Mouse (Mus musculus): Measurements from ENCODE around the gene Pkdcc.

DNA sequence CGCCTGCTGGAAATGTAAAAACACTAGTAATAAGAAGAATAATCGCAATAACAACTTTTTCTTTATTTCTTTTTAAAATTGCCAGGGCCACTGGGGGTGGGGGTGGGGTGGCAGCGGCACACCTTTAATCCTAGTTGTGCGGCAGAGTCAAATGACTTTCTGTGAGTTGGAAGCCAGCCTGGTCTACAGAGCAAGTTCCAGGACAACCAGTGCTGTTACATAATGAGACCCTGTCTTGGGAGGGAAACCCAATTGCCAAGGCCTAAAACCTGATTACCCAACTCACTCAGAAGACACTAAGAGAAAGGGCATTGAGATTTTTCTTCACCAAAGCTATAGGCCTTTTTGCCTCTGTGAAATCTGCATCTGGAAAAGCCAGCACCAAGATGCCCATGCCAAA is 38.9 kb upstream of the Pkdcc start:
- TF ChIP-seq CTCF (IDR thresholded peaks at IDR 0.05; ENCODE audit: borderline replicate concordance, insufficient read depth, low read depth, low read length) (no peak), POLR2A (IDR thresholded peaks at IDR 0.05; ENCODE audit: borderline replicate concordance, insufficient read depth, low read length) (no peak)

All from cerebellum, adult 2 months (tissue).